Mouse (Mus musculus): ENCODE measurements around the gene 1700012P22Rik. TPM values are rescaled to one million over a fixed set of nuclear protein-coding genes. Genes with fewer than 3 reads are reported as not detected.

1700012P22Rik gene
- not detected for total RNA-seq (2018; cell fraction: chromatin; rRNA removed)
- not detected for total RNA-seq (2018; cell fraction: cytosol; rRNA removed)
- not detected for total RNA-seq (2018; cell fraction: nucleus; rRNA removed)
- polyA plus RNA-seq (2018), result not detected in 3 replicates

GRCm38 (mm10) chr4:144438672-144439071 lies at the start of gene 1700012P22Rik:
Gene 1700012P22Rik (minus strand): TSS chr4:144438772.
- Histone ChIP-seq H3K27ac (no peak within 1 kb of the TSS), H3K4me3 (ENCODE audit: inconsistent target) (no peak within 1 kb of the TSS), H3K79me2 (ENCODE audit: inconsistent target) (no peaks in the 10 kb centered on the region), H3K36me3 (ENCODE audit: inconsistent target) (no peaks in the 10 kb centered on the region)

- Histone ChIP-seq H3K79me2 (ENCODE audit: inconsistent target) (no peaks in the 10 kb centered on the region), H3K4me3 (ENCODE audit: inconsistent target) (no peak overlapping the region), H3K27ac (no peak overlapping the region), H3K36me3 (ENCODE audit: inconsistent target) (no peaks in the 10 kb centered on the region)
- WGBS (ENCODE audit: missing documents), result 71% methylated on average over 1 of the region's 1 CpGs
Measured at GRCm38 (mm10) chr4:144468091-144468490, 29.5 kb upstream of the 1700012P22Rik start.

GRCm38 (mm10) chr4:144465206-144465605 lies 26.6 kb upstream of the 1700012P22Rik start:
- no peaks in the 10 kb centered on the region for H3K36me3 ChIP-seq (ENCODE audit: inconsistent target)
- 81% methylated on average over 2 of the region's 2 CpGs for WGBS (ENCODE audit: missing documents)
- no peak overlapping the region for H3K4me3 ChIP-seq (ENCODE audit: inconsistent target)
- no peaks in the 10 kb centered on the region for H3K79me2 ChIP-seq (ENCODE audit: inconsistent target)
- H3K27ac ChIP-seq, result no peak overlapping the region

- H3K4me3 ChIP-seq (ENCODE audit: inconsistent target), result no peak within 1 kb of the TSS
- no peaks in the 10 kb centered on the region for H3K36me3 ChIP-seq (ENCODE audit: inconsistent target)
- no peaks in the 10 kb centered on the region for H3K79me2 ChIP-seq (ENCODE audit: inconsistent target)
- 93% methylated on average over 3 of the region's 3 CpGs for WGBS (ENCODE audit: missing documents)
- H3K27ac ChIP-seq, result no peak within 1 kb of the TSS
Measured at GRCm38 (mm10) chr4:144463656-144464055, 25.1 kb upstream of the 1700012P22Rik start, which contains the start of gene Aadacl3. Gene Aadacl3 (minus strand): TSS chr4:144463756.

- H3K27ac ChIP-seq, result no peak within 1 kb of the TSS
- H3K36me3 ChIP-seq (ENCODE audit: inconsistent target), result no peaks in the 10 kb centered on the region
- no peaks in the 10 kb centered on the region for H3K79me2 ChIP-seq (ENCODE audit: inconsistent target)
- WGBS (ENCODE audit: missing documents), result 88% methylated on average over 2 of the region's 2 CpGs
- no peak within 1 kb of the TSS for H3K4me3 ChIP-seq (ENCODE audit: inconsistent target)
Measured at GRCm38 (mm10) chr4:144453217-144453616, 14.6 kb upstream of the 1700012P22Rik start, which contains the start of gene Gm9944. Gene Gm9944 (minus strand): TSS chr4:144453317.

- WGBS (ENCODE audit: missing documents), result 27% methylated on average over 2 of the region's 2 CpGs
- H3K36me3 ChIP-seq (ENCODE audit: inconsistent target), result no peaks in the 10 kb centered on the region
- H3K27ac ChIP-seq, result no peak overlapping the region
- no peak overlapping the region for H3K4me3 ChIP-seq (ENCODE audit: inconsistent target)
- H3K79me2 ChIP-seq (ENCODE audit: inconsistent target), result no peaks in the 10 kb centered on the region
Measured at GRCm38 (mm10) chr4:144448546-144448945, 10.0 kb upstream of the 1700012P22Rik start.

- H3K36me3 ChIP-seq (ENCODE audit: inconsistent target), result no peaks in the 10 kb centered on the region
- H3K4me3 ChIP-seq (ENCODE audit: inconsistent target), result no peak overlapping the region
- H3K79me2 ChIP-seq (ENCODE audit: inconsistent target), result no peaks in the 10 kb centered on the region
- 60% methylated on average over 1 of the region's 1 CpGs for WGBS (ENCODE audit: missing documents)
- H3K27ac ChIP-seq, result no peak overlapping the region
Measured at GRCm38 (mm10) chr4:144441582-144441981, 3.0 kb upstream of the 1700012P22Rik start.

- no peak overlapping the region for H3K4me3 ChIP-seq (ENCODE audit: inconsistent target)
- no peaks in the 10 kb centered on the region for H3K79me2 ChIP-seq (ENCODE audit: inconsistent target)
- H3K36me3 ChIP-seq (ENCODE audit: inconsistent target), result no peaks in the 10 kb centered on the region
- no peak overlapping the region for H3K27ac ChIP-seq
- 97% methylated on average over 2 of the region's 4 CpGs for WGBS (ENCODE audit: missing documents)
Measured at GRCm38 (mm10) chr4:144441095-144441494, 2.5 kb upstream of the 1700012P22Rik start.

- H3K36me3 ChIP-seq (ENCODE audit: inconsistent target), result no peaks in the 10 kb centered on the region
- H3K27ac ChIP-seq, result no peak overlapping the region
- H3K79me2 ChIP-seq (ENCODE audit: inconsistent target), result no peaks in the 10 kb centered on the region
- no peak overlapping the region for H3K4me3 ChIP-seq (ENCODE audit: inconsistent target)
- 66% methylated on average over 5 of the region's 5 CpGs for WGBS (ENCODE audit: missing documents)
Measured at GRCm38 (mm10) chr4:144433216-144433615, 5.4 kb downstream of the 1700012P22Rik start.

GRCm38 (mm10) chr4:144430723-144431122 lies 7.8 kb downstream of the 1700012P22Rik start:
- 80% methylated on average over 2 of the region's 2 CpGs for WGBS (ENCODE audit: missing documents)
- Histone ChIP-seq H3K79me2 (ENCODE audit: inconsistent target) (no peaks in the 10 kb centered on the region), H3K4me3 (ENCODE audit: inconsistent target) (no peak overlapping the region), H3K27ac (no peak overlapping the region), H3K36me3 (ENCODE audit: inconsistent target) (no peaks in the 10 kb centered on the region)

- H3K27ac ChIP-seq, result no peak overlapping the region
- H3K36me3 ChIP-seq (ENCODE audit: inconsistent target), result no peaks in the 10 kb centered on the region
- WGBS (ENCODE audit: missing documents), result 29% methylated on average over 3 of the region's 3 CpGs
- no peaks in the 10 kb centered on the region for H3K79me2 ChIP-seq (ENCODE audit: inconsistent target)
- no peak overlapping the region for H3K4me3 ChIP-seq (ENCODE audit: inconsistent target)
Measured at GRCm38 (mm10) chr4:144428868-144429267, 9.7 kb downstream of the 1700012P22Rik start.

GRCm38 (mm10) chr4:144424590-144424989 lies 14.0 kb downstream of the 1700012P22Rik start:
- no peak overlapping the region for H3K4me3 ChIP-seq (ENCODE audit: inconsistent target)
- no peak overlapping the region for H3K27ac ChIP-seq
- H3K79me2 ChIP-seq (ENCODE audit: inconsistent target), result no peaks in the 10 kb centered on the region
- 64% methylated on average over 5 of the region's 5 CpGs for WGBS (ENCODE audit: missing documents)
- no peaks in the 10 kb centered on the region for H3K36me3 ChIP-seq (ENCODE audit: inconsistent target)

- Histone ChIP-seq H3K4me3 (ENCODE audit: inconsistent target) (no peak overlapping the region), H3K79me2 (ENCODE audit: inconsistent target) (no peaks in the 10 kb centered on the region), H3K36me3 (ENCODE audit: inconsistent target) (no peaks in the 10 kb centered on the region), H3K27ac (no peak overlapping the region)
Measured at GRCm38 (mm10) chr4:144420644-144421043, 17.9 kb downstream of the 1700012P22Rik start.

- H3K36me3 ChIP-seq (ENCODE audit: inconsistent target), result no peaks in the 10 kb centered on the region
- H3K27ac ChIP-seq, result no peak within 1 kb of the TSS
- 90% methylated on average over 9 of the region's 9 CpGs for WGBS (ENCODE audit: missing documents)
- no peak within 1 kb of the TSS for H3K4me3 ChIP-seq (ENCODE audit: inconsistent target)
- no peaks in the 10 kb centered on the region for H3K79me2 ChIP-seq (ENCODE audit: inconsistent target)
Measured at GRCm38 (mm10) chr4:144408290-144408689, 30.3 kb downstream of the 1700012P22Rik start, which contains the start of gene Pramef12. Gene Pramef12 (minus strand): TSS chr4:144408464.

- no peak overlapping the region for H3K27ac ChIP-seq
- no peaks in the 10 kb centered on the region for H3K79me2 ChIP-seq (ENCODE audit: inconsistent target)
- WGBS (ENCODE audit: missing documents), result 81% methylated on average over 3 of the region's 3 CpGs
- H3K36me3 ChIP-seq (ENCODE audit: inconsistent target), result no peaks in the 10 kb centered on the region
- H3K4me3 ChIP-seq (ENCODE audit: inconsistent target), result no peak overlapping the region
Measured at GRCm38 (mm10) chr4:144406261-144406660, 32.3 kb downstream of the 1700012P22Rik start.

Measured in macrophage (primary cell).